Mouse (Mus musculus) limb, embryonic 14.5 days (tissue): Measurements from ENCODE around the gene Nr5a2. TPM values are rescaled to one million over a fixed set of nuclear protein-coding genes. Genes with fewer than 3 reads are reported as not detected.
A peak's percentile ranks its signal among the peaks of the same experiment; 100 is the strongest.
"Not testable (repeated sequence)": the region's sequence is repeated elsewhere in the genome, so short reads cannot be mapped to it uniquely, and the experiment has no call there.

Source experiments
- ATAC-seq: fragments of 200-750 bp; cut with Nextera tagmentation; 2 replicates; pipeline ENCODE4 v1.8.0; 2017; ENCODE audit warnings: low read depth, moderate number of reproducible peaks, moderate TSS enrichment; ENCODE audit not compliant: low FRiP score
- DNase-seq: peaks from one replicate; pipeline ENCODE4 v3.0.0-alpha.2; 2015; ENCODE audit warnings: low spot score
- H3K27ac ChIP-seq: fragments of 300-500 bp; sonication (generic); replicated peaks from 2 replicates; pipeline ENCODE4 v1.5.1; 2014; ENCODE audit warnings: low read depth, mild to moderate bottlenecking, low read length, moderate library complexity, mixed read lengths
- H3K27me3 ChIP-seq: fragments of 300-500 bp; sonication (generic); 2 replicates; pipeline ENCODE4 v1.6.1; 2014; ENCODE audit warnings: low read length, mixed read lengths; ENCODE audit not compliant: control insufficient read depth, insufficient read depth
- H3K36me3 ChIP-seq: fragments of 300-500 bp; sonication (generic); 2 replicates; pipeline ENCODE4 v1.6.1; 2014; ENCODE audit warnings: mild to moderate bottlenecking, low read length, moderate library complexity, mixed read lengths; ENCODE audit not compliant: control insufficient read depth, insufficient read depth
- H3K4me1 ChIP-seq: fragments of 300-500 bp; sonication (generic); 2 replicates; pipeline ENCODE4 v1.6.1; 2014; ENCODE audit warnings: antibody characterized with exemption, low read length, mixed read lengths; ENCODE audit not compliant: control insufficient read depth, insufficient read depth
- H3K4me2 ChIP-seq: fragments of 300-500 bp; sonication (generic); replicated peaks from 2 replicates; pipeline ENCODE4 v1.6.1; 2014; ENCODE audit warnings: low read depth, mild to moderate bottlenecking, low read length, moderate library complexity; ENCODE audit not compliant: severe bottlenecking
- H3K4me3 ChIP-seq: fragments of 300-500 bp; sonication (generic); replicated peaks from 2 replicates; pipeline ENCODE4 v1.5.1; 2014; ENCODE audit warnings: low read length
- H3K9ac ChIP-seq: fragments of 300-500 bp; sonication (generic); 2 replicates; pipeline ENCODE4 v1.6.1; 2014; ENCODE audit warnings: mild to moderate bottlenecking, low read depth, low read length, moderate library complexity; ENCODE audit not compliant: severe bottlenecking
- H3K9me3 ChIP-seq: fragments of 300-500 bp; sonication (generic); 2 replicates; pipeline ENCODE4 v1.6.1; 2016; ENCODE audit warnings: low read length; ENCODE audit not compliant: control insufficient read depth
- POLR2A ChIP-seq: fragments of 200-500 bp; IDR thresholded peaks from 2 replicates; pipeline ENCODE4 v1.8.0; 2012; ENCODE audit warnings: inconsistent platforms, mild to moderate bottlenecking, moderate library complexity, borderline replicate concordance; ENCODE audit not compliant: insufficient read depth, insufficient read length; ENCODE audit errors: extremely low read depth
- WGBS: fragments of 180-500 bp; shearing (Covaris S2); extraction: QIAGEN DNeasy Blood & Tissue Kit; methylation state at CpG from one replicate; pipeline ENCODE4 v1.1.7; 2014; 5-methylcytosine and 5-hydroxymethylcytosine counted together
- polyA plus RNA-seq, 2 experiments: library from polyadenylated mRNA; depleted of rRNA in 1 of 2; stranded (reverse) in 1 of 2; unstranded in 1 of 2; fragments of >200 nt; fragmentation: Nextera tagmentation in 1 of 2; extraction: Ambion mirVana in 1 of 2; gene quantifications; 2 replicates each; pipeline versions ENCODE4 v1.2.1 to v1.2.3; 2012 to 2014

The Nr5a2 gene
- polyA plus RNA-seq, 2 experiments, result 1.0 to 1.1 TPM

GRCm38 (mm10) chr1:136796361-136797090 lies 163.7 kb downstream of the Nr5a2 start:
- no peak for TF ChIP-seq POLR2A
- 35% methylated on average over 17 of the region's 17 CpGs for WGBS
- no peak overlapping the region for H3K27ac ChIP-seq
- H3K4me3 ChIP-seq, result no peak overlapping the region
- H3K4me2 ChIP-seq, result no peak overlapping the region
- H3K36me3 ChIP-seq, result no peaks in the 10 kb centered on the region
- DNase-seq, result peak; percentile 16
- no peaks in the 10 kb centered on the region for H3K4me1 ChIP-seq
- no peaks in the 10 kb centered on the region for H3K9me3 ChIP-seq
- no peak for ATAC-seq
- H3K27me3 ChIP-seq, result no peaks in the 10 kb centered on the region
- no peak overlapping the region for H3K9ac ChIP-seq

GRCm38 (mm10) chr1:136792957-136793883 lies 167.0 kb downstream of the Nr5a2 start:
- WGBS, result 91% methylated on average over 12 of the region's 12 CpGs
- ATAC-seq, result not testable (repeated sequence)

More at GRCm38 (mm10) chr1:136792957-136793883, 167.0 kb downstream of the Nr5a2 start:
- H3K4me2 ChIP-seq, H3K9ac ChIP-seq, H3K36me3 ChIP-seq, H3K4me1 ChIP-seq, DNase-seq, H3K27me3 ChIP-seq, H3K4me3 ChIP-seq, H3K9me3 ChIP-seq, H3K27ac ChIP-seq: not testable (repeated sequence)
